ENCODE assay signal across 9 mouse cellular contexts in the genomic region with DNA sequence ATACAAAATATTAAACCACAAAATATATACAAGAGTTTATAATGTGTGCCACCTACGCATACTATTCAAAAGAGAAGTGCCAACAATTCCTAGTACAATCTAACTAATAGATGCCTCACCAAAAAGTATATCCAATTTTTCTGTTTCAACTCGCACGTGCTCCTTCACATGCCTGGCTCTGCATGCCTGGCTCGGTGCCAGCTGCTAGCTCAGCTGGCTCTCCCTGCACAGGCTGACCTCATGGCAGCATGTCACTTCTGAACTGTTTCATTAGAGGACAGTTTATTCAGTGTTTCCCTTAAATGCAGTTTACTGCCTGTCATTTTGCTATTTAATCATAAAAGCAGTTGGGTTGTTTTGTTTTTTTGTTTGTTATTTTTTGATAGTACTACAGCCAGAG. TPM values are rescaled to one million over a fixed set of nuclear protein-coding genes. Genes with fewer than 3 reads are reported as not detected.
DNase-seq lines count a peak whose midpoint lies in the region; ATAC-seq and TF ChIP-seq lines count a peak whose summit lies in the region.
"Had no signal": no experiment of that assay in that cellular context is flagged by ENCODE, and none has a peak within 500 bp of the region (broad histone marks: within the 10 kb centered on the region; RNA-seq: fewer than 3 reads in every experiment).

No protein-coding gene starts in this region.

- H3K36me3 ChIP-seq in forebrain, embryonic 11.5 days (ENCODE audit: control insufficient read depth, insufficient read depth, low read length): no peaks in the 10 kb centered on the region
- peaks cover 2% of the 10 kb centered on the region for H3K36me3 ChIP-seq in forebrain, embryonic 10.5 days (replicated peaks)
- H3K36me3 ChIP-seq in forebrain, embryonic 15.5 days: 0 out of 2 replicates have a peak, but pooled peaks cover 2% of the 10 kb centered on the region

- H3K9ac ChIP-seq in forebrain, embryonic 11.5 days (ENCODE audit: low read length): no peak overlapping the region
- no peak overlapping the region for H3K9ac ChIP-seq in forebrain, embryonic 15.5 days (replicated peaks)
- H3K9ac ChIP-seq: embryonic facial prominence, embryonic 13.5 days had no signal

- H3K4me3 ChIP-seq in forebrain, embryonic 11.5 days (ENCODE audit: low read depth, low read length): no peak overlapping the region
- H3K4me3 ChIP-seq in forebrain, embryonic 10.5 days: no peak overlapping the region
- no peak overlapping the region for H3K4me3 ChIP-seq in forebrain, embryonic 15.5 days
- H3K4me3 ChIP-seq: embryonic facial prominence, embryonic 13.5 days had no signal

- H3K9me3 ChIP-seq in forebrain, embryonic 11.5 days (ENCODE audit: control insufficient read depth, low read length): no peaks in the 10 kb centered on the region
- no peaks in the 10 kb centered on the region for H3K9me3 ChIP-seq in forebrain, embryonic 10.5 days
- H3K9me3 ChIP-seq in forebrain, embryonic 15.5 days: no peaks in the 10 kb centered on the region
- H3K9me3 ChIP-seq: embryonic facial prominence, embryonic 13.5 days had no signal

- peak; percentile 74 for DNase-seq in forebrain, embryonic 11.5 days (ENCODE audit: low spot score)
- no peak for DNase-seq in forebrain, embryonic 10.5 days (ENCODE audit: extremely low spot score, low spot score)
- DNase-seq in brain, embryonic 14.5 days (ENCODE audit: low read depth): peak; percentile 88
- DNase-seq in heart, postnatal 4 days: peak; percentile 84
- peak; percentile 15 to 17 for DNase-seq in layer of hippocampus, postnatal 36 days
- peak; percentile 64 for DNase-seq in ovary, postnatal 36 days (ENCODE audit: low spot score)

- peaks cover 2% of the 10 kb centered on the region; the same call in 1 of the 2 replicates for H3K4me1 ChIP-seq in forebrain, embryonic 11.5 days (replicated peaks; ENCODE audit: control insufficient read depth, insufficient read depth, low read length)
- H3K4me1 ChIP-seq in forebrain, embryonic 10.5 days: no peaks in the 10 kb centered on the region
- peaks cover 7% of the 10 kb centered on the region for H3K4me1 ChIP-seq in forebrain, embryonic 15.5 days
- H3K4me1 ChIP-seq: embryonic facial prominence, embryonic 13.5 days had no signal

- TF ChIP-seq POLR2A in brain, embryonic 14.5 days (IDR thresholded peaks at IDR 0.05; ENCODE audit: borderline replicate concordance, extremely low read depth, insufficient read depth, insufficient read length, poor library complexity, severe bottlenecking): no peak

- H3K27me3 ChIP-seq in forebrain, embryonic 11.5 days (ENCODE audit: control insufficient read depth, insufficient read depth, low read length): no peaks in the 10 kb centered on the region
- H3K27me3 ChIP-seq in forebrain, embryonic 10.5 days (ENCODE audit: poor library complexity, severe bottlenecking): no peaks in the 10 kb centered on the region
- no peaks in the 10 kb centered on the region for H3K27me3 ChIP-seq in forebrain, embryonic 15.5 days
- H3K27me3 ChIP-seq: embryonic facial prominence, embryonic 13.5 days had no signal

- no peak for TF ChIP-seq CTCF in brain, embryonic 14.5 days (IDR thresholded peaks at IDR 0.05; ENCODE audit: borderline replicate concordance, extremely low read depth, insufficient read depth, insufficient read length)

- ATAC-seq in forebrain, embryonic 11.5 days (replicated peaks; ENCODE audit: low FRiP score): no peak
- 0 out of 2 replicates have a peak, but pooled peaks have one; percentile 71 for ATAC-seq in forebrain, embryonic 15.5 days (replicated peaks)
- no peak for ATAC-seq in megakaryocyte, adult 5-6 weeks (ENCODE audit: poor library complexity, severe bottlenecking)

- 63% methylated on average over 4 of the region's 4 CpGs for WGBS in forebrain, embryonic 11.5 days
- WGBS in forebrain, embryonic 10.5 days: 88% methylated on average over 4 of the region's 4 CpGs
- 31% methylated on average over 4 of the region's 4 CpGs for WGBS in forebrain, embryonic 15.5 days

- H3K4me2 ChIP-seq in forebrain, embryonic 11.5 days (ENCODE audit: low read depth, low read length, severe bottlenecking): no peak overlapping the region
- no peak overlapping the region for H3K4me2 ChIP-seq in forebrain, embryonic 15.5 days (replicated peaks)
- H3K4me2 ChIP-seq: embryonic facial prominence, embryonic 13.5 days had no signal

- H3K27ac ChIP-seq in forebrain, embryonic 11.5 days (ENCODE audit: low read depth, low read length): no peak overlapping the region
- H3K27ac ChIP-seq in forebrain, embryonic 10.5 days: no peak overlapping the region
- no peak overlapping the region for H3K27ac ChIP-seq in forebrain, embryonic 15.5 days (replicated peaks)
- H3K27ac ChIP-seq: embryonic facial prominence, embryonic 13.5 days had no signal

RNA-seq across cellular contexts. Expression of a gene that starts 46.9 kb away (rescaled TPM):
- polyA plus RNA-seq in forebrain, embryonic 11.5 days (2014; fragmentation: Nextera tagmentation; extraction: Ambion mirVana): 26.4 and 33.5 TPM in 2 replicates
- 25.4 and 28.1 TPM in 2 replicates for polyA plus RNA-seq in forebrain, embryonic 10.5 days (2016; fragmentation: Nextera tagmentation; extraction: Ambion mirVana)
- 29.0 and 31.2 TPM in 2 replicates for polyA plus RNA-seq in brain, embryonic 14.5 days (2012; rRNA removed)
- polyA plus RNA-seq in forebrain, embryonic 15.5 days (2015; fragmentation: Nextera tagmentation; extraction: Ambion mirVana): 29.2 and 30.6 TPM in 2 replicates
- 10 to 100 TPM; 35.3 to 36.0 TPM for total RNA-seq in heart, postnatal 4 days (2021)
- total RNA-seq in layer of hippocampus, postnatal 36 days (2021): 10 to 100 TPM; 37.3 to 52.1 TPM
- 123 and 128 TPM in 2 replicates for total RNA-seq in megakaryocyte, adult 5-6 weeks (2015)
- total RNA-seq in megakaryocyte, adult 5-6 weeks (2017): 47.5 and 78.3 TPM in 2 replicates
